Mouse (Mus musculus) embryonic fibroblast, embryonic 13.5 days (primary cell): ENCODE data around the gene Med1.
A peak's percentile ranks its signal among the peaks of the same experiment; 100 is the strongest.

Source experiments
- CTCF ChIP-seq: IDR thresholded peaks from 2 replicates; pipeline ENCODE4 v1.5.1; 2011; ENCODE audit warnings: mild to moderate bottlenecking, control low read depth, low read length, moderate library complexity, borderline replicate concordance; ENCODE audit not compliant: insufficient read depth
- POLR2A ChIP-seq: IDR thresholded peaks from 2 replicates; pipeline ENCODE4 v1.6.1; 2011; ENCODE audit warnings: low read depth, mild to moderate bottlenecking, control low read depth, low read length, moderate library complexity

- no peak for TF ChIP-seq CTCF
- TF ChIP-seq POLR2A = peak; percentile 81
Observed at GRCm38 (mm10) chr11:98192901-98193805, at the start of gene Med1.
